Mouse (Mus musculus) MEL (cell line): Measurements from ENCODE around the gene Hspb6. TPM values are rescaled to one million over a fixed set of nuclear protein-coding genes. Genes with fewer than 3 reads are reported as not detected.
A peak's percentile ranks its signal among the peaks of the same experiment; 100 is the strongest.

Experiments used
- DNase-seq: peaks from one replicate; pipeline ENCODE4 v3.0.0; 2011; ENCODE audit warnings: low read depth, low spot score
- H3K27ac ChIP-seq: 2 replicates; pipeline ENCODE4 v1.5.1; 2012; ENCODE audit warnings: low read depth, mild to moderate bottlenecking, control low read depth, low read length, moderate library complexity; ENCODE audit not compliant: control insufficient read depth
- H3K27me3 ChIP-seq, 2 experiments: fragments of 150-350 bp in 1 of 2; sonication (generic) in 1 of 2; 2 replicates each; pipeline ENCODE4 v1.6.1; 2012; ENCODE audit warnings: low read length in 2 of 2, mild to moderate bottlenecking in 2 of 2, improper control_type of control experiment in 1 of 2, moderate library complexity in 1 of 2; ENCODE audit not compliant: insufficient read depth in 2 of 2, control insufficient read depth in 1 of 2
- H3K36me3 ChIP-seq, 2 experiments: 2 replicates each; pipeline ENCODE4 v1.6.1; 2012 to 2014; ENCODE audit warnings: low read length in 2 of 2, improper control_type of control experiment in 1 of 2, inconsistent platforms in 1 of 2, mild to moderate bottlenecking in 1 of 2; ENCODE audit not compliant: insufficient read depth in 2 of 2, control insufficient read depth in 1 of 2
- H3K4me1 ChIP-seq, 2 experiments: fragments of 150-350 bp in 1 of 2; sonication (generic) in 1 of 2; 2 replicates each; pipeline ENCODE4 v1.6.1; 2012; ENCODE audit warnings: low read length in 2 of 2, improper control_type of control experiment in 1 of 2, mild to moderate bottlenecking in 1 of 2; ENCODE audit not compliant: insufficient read depth in 2 of 2, control insufficient read depth in 1 of 2
- H3K4me3 ChIP-seq, 2 experiments: fragments of 150-350 bp in 1 of 2; sonication (generic) in 1 of 2; 2 replicates each; pipeline ENCODE4 v1.5.1; 2012; ENCODE audit warnings: low read depth in 2 of 2, low read length in 2 of 2, mild to moderate bottlenecking in 2 of 2, moderate library complexity in 2 of 2, control low read depth in 1 of 2, improper control_type of control experiment in 1 of 2; ENCODE audit not compliant: control insufficient read depth in 1 of 2, insufficient read depth in 1 of 2
- H3K79me2 ChIP-seq: 2 replicates; pipeline ENCODE4 v1.6.1; 2012; ENCODE audit warnings: mild to moderate bottlenecking, low read length, moderate library complexity; ENCODE audit not compliant: control insufficient read depth, poor library complexity, insufficient read depth
- H3K9ac ChIP-seq: 2 replicates; pipeline ENCODE4 v1.6.1; 2012; ENCODE audit warnings: low read depth, mild to moderate bottlenecking, control low read depth, low read length, moderate library complexity; ENCODE audit not compliant: control insufficient read depth, poor library complexity, severe bottlenecking
- H3K9me3 ChIP-seq: fragments of 150-350 bp; sonication (generic); replicated peaks from 2 replicates; pipeline ENCODE4 v1.6.1; 2012; ENCODE audit warnings: mild to moderate bottlenecking, low read length, improper control_type of control experiment, moderate library complexity; ENCODE audit not compliant: insufficient read depth
- CHD1 ChIP-seq: IDR thresholded peaks from 2 replicates; pipeline ENCODE4 v1.6.1; 2012; ENCODE audit warnings: low read depth, mild to moderate bottlenecking, inconsistent platforms, low read length, improper control_type of control experiment
- CHD2 ChIP-seq: IDR thresholded peaks from 2 replicates; pipeline ENCODE4 v1.6.1; 2011; ENCODE audit warnings: low read length, improper control_type of control experiment
- E2F4 ChIP-seq: IDR thresholded peaks from 2 replicates; pipeline ENCODE4 v1.6.1; 2011; ENCODE audit warnings: low read depth, low read length, improper control_type of control experiment, borderline replicate concordance
- ELF1 ChIP-seq: IDR thresholded peaks from 2 replicates; pipeline ENCODE4 v1.6.1; 2014; ENCODE audit warnings: low read depth, mild to moderate bottlenecking, inconsistent platforms, low read length, improper control_type of control experiment, moderate library complexity
- EP300 ChIP-seq, 2 experiments: IDR thresholded peaks; 2 replicates each; pipeline ENCODE4 v1.6.1; 2011; ENCODE audit warnings: improper control_type of control experiment in 2 of 2, low read length in 2 of 2, low read depth in 1 of 2, mild to moderate bottlenecking in 1 of 2
- ETS1 ChIP-seq: IDR thresholded peaks from 2 replicates; pipeline ENCODE4 v1.6.1; 2012; ENCODE audit warnings: low read depth, mild to moderate bottlenecking, inconsistent platforms, low read length, improper control_type of control experiment, moderate library complexity
- HCFC1 ChIP-seq: IDR thresholded peaks from 2 replicates; pipeline ENCODE4 v1.6.1; 2012; ENCODE audit warnings: low read depth, mild to moderate bottlenecking, inconsistent platforms, low read length, improper control_type of control experiment, moderate library complexity
- KAT2A ChIP-seq: conservative IDR thresholded peaks from 2 replicates; pipeline ENCODE4 v1.6.1; 2012; ENCODE audit warnings: low read depth, low read length, improper control_type of control experiment, inconsistent platforms
- MAX ChIP-seq: IDR thresholded peaks from 2 replicates; pipeline ENCODE4 v1.6.1; 2011; ENCODE audit warnings: low read length, improper control_type of control experiment
- MAZ ChIP-seq: IDR thresholded peaks from 2 replicates; pipeline ENCODE4 v1.6.1; 2012; ENCODE audit warnings: low read depth, mild to moderate bottlenecking, inconsistent platforms, low read length, improper control_type of control experiment
- MEF2A ChIP-seq: IDR thresholded peaks from 2 replicates; pipeline ENCODE4 v1.6.1; 2014; ENCODE audit warnings: low read depth, mild to moderate bottlenecking, inconsistent platforms, low read length, improper control_type of control experiment; ENCODE audit not compliant: poor library complexity, insufficient replicate concordance, severe bottlenecking; ENCODE audit errors: extremely low read depth
- MXI1 ChIP-seq: IDR thresholded peaks from 2 replicates; pipeline ENCODE4 v1.6.1; 2011; ENCODE audit warnings: mild to moderate bottlenecking, low read depth, low read length, improper control_type of control experiment
- MYC ChIP-seq: IDR thresholded peaks from 2 replicates; pipeline ENCODE4 v1.6.1; 2011; ENCODE audit warnings: low read depth, mild to moderate bottlenecking, low read length, improper control_type of control experiment, moderate library complexity
- NELFE ChIP-seq: IDR thresholded peaks from 2 replicates; pipeline ENCODE4 v1.6.1; 2011; ENCODE audit warnings: low read depth, low read length, improper control_type of control experiment
- NRF1 ChIP-seq: IDR thresholded peaks from 2 replicates; pipeline ENCODE4 v1.6.1; 2014; ENCODE audit warnings: low read depth, mild to moderate bottlenecking, inconsistent platforms, low read length, improper control_type of control experiment, moderate library complexity; ENCODE audit not compliant: poor library complexity, insufficient read depth, severe bottlenecking
- POLR2A ChIP-seq, 2 experiments: IDR thresholded peaks; 2 replicates each; pipeline ENCODE4 v1.6.1; 2011 to 2012; ENCODE audit warnings: low read length in 2 of 2, mild to moderate bottlenecking in 2 of 2, control low read depth in 1 of 2, improper control_type of control experiment in 1 of 2, low read depth in 1 of 2, moderate library complexity in 1 of 2; ENCODE audit not compliant: control insufficient read depth in 1 of 2, insufficient read depth in 1 of 2, poor library complexity in 1 of 2
- POLR2AphosphoS2 ChIP-seq: IDR thresholded peaks from 2 replicates; pipeline ENCODE4 v1.6.1; 2011; ENCODE audit warnings: low read length, improper control_type of control experiment
- SIN3A ChIP-seq: IDR thresholded peaks from 2 replicates; pipeline ENCODE4 v1.6.1; 2012; ENCODE audit warnings: low read length, improper control_type of control experiment, inconsistent platforms
- SMC3 ChIP-seq: IDR thresholded peaks from 2 replicates; pipeline ENCODE4 v1.6.1; 2011; ENCODE audit warnings: low read depth, low read length, improper control_type of control experiment
- TAL1 ChIP-seq: IDR thresholded peaks from 2 replicates; pipeline ENCODE4 v1.6.1; 2012; ENCODE audit warnings: mild to moderate bottlenecking, inconsistent platforms, low read length, moderate library complexity, mixed read lengths
- TBP ChIP-seq: IDR thresholded peaks from 2 replicates; pipeline ENCODE4 v1.8.0; 2011; ENCODE audit warnings: low read depth, low read length, improper control_type of control experiment
- TCF12 ChIP-seq: IDR thresholded peaks from 2 replicates; pipeline ENCODE4 v1.6.1; 2014; ENCODE audit warnings: low read depth, mild to moderate bottlenecking, inconsistent platforms, low read length, improper control_type of control experiment, moderate library complexity
- USF1 ChIP-seq: IDR thresholded peaks from 2 replicates; pipeline ENCODE4 v1.6.1; 2014; ENCODE audit warnings: low read depth, mild to moderate bottlenecking, inconsistent platforms, low read length, improper control_type of control experiment, moderate library complexity
- ZKSCAN1 ChIP-seq: IDR thresholded peaks from 2 replicates; pipeline ENCODE4 v1.6.1; 2012; ENCODE audit warnings: low read depth, mild to moderate bottlenecking, inconsistent platforms, low read length, improper control_type of control experiment, moderate library complexity
- ZMIZ1 ChIP-seq: IDR thresholded peaks from 2 replicates; pipeline ENCODE4 v1.6.1; 2012; ENCODE audit warnings: low read depth, mild to moderate bottlenecking, inconsistent platforms, low read length, improper control_type of control experiment, moderate library complexity
- ZNF384 ChIP-seq: IDR thresholded peaks from 2 replicates; pipeline ENCODE4 v1.6.1; 2012; ENCODE audit warnings: low read depth, mild to moderate bottlenecking, inconsistent platforms, low read length, improper control_type of control experiment
- polyA plus RNA-seq, 2 experiments: library from polyadenylated mRNA; stranded (reverse) in 1 of 2; unstranded in 1 of 2; fragments of >175 nt in 1 of 2; fragments of >200 nt in 1 of 2; gene quantifications; 2 replicates each; pipeline versions ENCODE4 v1.2.1 to v1.2.4; 2012; ENCODE audit warnings: low replicate concordance in 2 of 2, low read depth in 1 of 2; ENCODE audit not compliant: insufficient read length in 2 of 2, insufficient read depth in 1 of 2, missing spikeins in 1 of 2
- total RNA-seq: library from RNA; depleted of rRNA; stranded (reverse); fragments of 300-350 nt; gene quantifications from 2 replicates; pipeline ENCODE4 v1.2.3, GENCODE M21; 2012

Gene Hspb6
- total and polyA plus RNA-seq, 3 experiments = 1.5 to 12.4 TPM; not detected in 1

DNA sequence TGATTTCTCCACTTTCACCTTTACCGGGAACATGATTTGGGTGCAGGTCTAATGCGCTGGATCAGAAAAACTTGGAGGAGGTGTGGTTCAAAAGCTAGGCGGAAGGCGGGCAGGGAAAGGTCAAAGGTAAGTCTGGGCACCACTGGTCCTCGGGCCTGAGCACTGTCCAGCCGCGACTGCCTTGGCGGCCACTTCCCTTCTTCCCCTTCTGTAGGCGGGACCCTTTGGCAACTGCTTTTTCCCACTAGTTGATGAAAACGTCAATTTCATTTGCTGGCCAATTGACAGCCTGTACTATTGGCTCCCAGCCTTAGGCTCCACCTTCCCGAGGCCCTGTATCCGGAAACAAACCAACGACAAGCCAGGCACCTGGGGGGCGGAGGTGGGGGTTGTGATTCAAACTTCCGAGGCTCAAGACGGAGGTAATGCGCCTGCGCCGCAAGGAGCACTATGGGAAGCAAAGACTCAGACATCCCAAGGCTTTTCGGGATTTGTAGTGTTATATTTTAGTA is 7.5 kb downstream of the Hspb6 start, which contains the start of gene Lin37:
Lin37 (minus strand) TSS at position 396 of the 512 bp plus-strand sequence.
- Histone ChIP-seq H3K9ac (peak within 1 kb of the TSS; percentile 75), H3K79me2 (peaks cover 18% of the 10 kb centered on the region), H3K4me3 (peak within 1 kb of the TSS; percentile 80 to 85), H3K9me3 (no peaks in the 10 kb centered on the region), H3K27ac (peak within 1 kb of the TSS; percentile 56), H3K4me1 (peaks cover 2 to 16% of the 10 kb centered on the region in 2 experiments; a peak in 2 of 4 replicates), H3K27me3 (no peaks in the 10 kb centered on the region), H3K36me3 (peaks cover 0 to 8% of the 10 kb centered on the region in 2 experiments; a peak in 2 of 4 replicates)
- DNase-seq = peak; percentile 99
- 0 out of 2 replicates have a peak, but pooled peaks have one; percentile 44 for TF ChIP-seq TBP
- no peak for TF ChIP-seq ZKSCAN1
- TF ChIP-seq MAX = peak; percentile 65; the same call in 1 of the 2 replicates
- peak; percentile 94 for TF ChIP-seq MAZ
- TF ChIP-seq E2F4 = no peak
- 0 out of 2 replicates have a peak, but pooled peaks have one; percentile 20 for TF ChIP-seq ETS1
- TF ChIP-seq NRF1 = peak; percentile 79
- no peak for TF ChIP-seq ZNF384
- peak; percentile 77 for TF ChIP-seq CHD2
- TF ChIP-seq SMC3 = no peak
- peak; percentile 80 for TF ChIP-seq KAT2A
- TF ChIP-seq ZMIZ1 = peak; percentile 60
- peak; percentile 50 for TF ChIP-seq TCF12
- peak; percentile 73 for TF ChIP-seq MXI1
- TF ChIP-seq EP300 (IDR thresholded peaks at IDR 0.05; ENCODE audit: low read depth in 1 of 2, low read length in 2 of 2) = peak in 1 of 2 experiments; percentile 31; a peak in 1 of 4 replicates
- peak; percentile 40; the same call in 1 of the 2 replicates for TF ChIP-seq MYC
- TF ChIP-seq NELFE = peak; percentile 76
- no peak for TF ChIP-seq CHD1
- peak; percentile 21; the same call in 1 of the 2 replicates for TF ChIP-seq USF1
- no peak for TF ChIP-seq TAL1
- TF ChIP-seq POLR2A (IDR thresholded peaks at IDR 0.05; ENCODE audit: control insufficient read depth in 1 of 2, insufficient read depth in 1 of 2, low read depth in 1 of 2, low read length in 2 of 2, poor library complexity in 1 of 2) = peak; percentile 60 to 78; a peak in 2 of 4 replicates
- peak; percentile 50; the same call in 1 of the 2 replicates for TF ChIP-seq POLR2AphosphoS2
- no peak for TF ChIP-seq MEF2A
- peak; percentile 93 for TF ChIP-seq HCFC1
- TF ChIP-seq SIN3A = peak; percentile 95
- peak; percentile 94 for TF ChIP-seq ELF1
